Mouse (Mus musculus): ENCODE results near the gene Foxe3.
"Not testable (repeated sequence)": the region's sequence is repeated elsewhere in the genome, so short reads cannot be mapped to it uniquely, and the experiment has no call there.

The Foxe3 gene

GRCm38 (mm10) chr4:114925917-114926312, at the start of gene Foxe3:
Gene Foxe3, minus strand, starts transcription at chr4:114926013.
- no peak for DNase-seq (ENCODE audit: low read depth, low spot score)

- DNase-seq (ENCODE audit: low read depth, low spot score), result no peak
Measured at GRCm38 (mm10) chr4:114973229-114973740, 47.5 kb upstream of the Foxe3 start.

GRCm38 (mm10) chr4:114970736-114971135, 44.9 kb upstream of the Foxe3 start:
- no peak for DNase-seq (ENCODE audit: low read depth, low spot score)

- DNase-seq (ENCODE audit: low read depth, low spot score), result not testable (repeated sequence)
Measured at GRCm38 (mm10) chr4:114960881-114961280, 35.1 kb upstream of the Foxe3 start.

DNA sequence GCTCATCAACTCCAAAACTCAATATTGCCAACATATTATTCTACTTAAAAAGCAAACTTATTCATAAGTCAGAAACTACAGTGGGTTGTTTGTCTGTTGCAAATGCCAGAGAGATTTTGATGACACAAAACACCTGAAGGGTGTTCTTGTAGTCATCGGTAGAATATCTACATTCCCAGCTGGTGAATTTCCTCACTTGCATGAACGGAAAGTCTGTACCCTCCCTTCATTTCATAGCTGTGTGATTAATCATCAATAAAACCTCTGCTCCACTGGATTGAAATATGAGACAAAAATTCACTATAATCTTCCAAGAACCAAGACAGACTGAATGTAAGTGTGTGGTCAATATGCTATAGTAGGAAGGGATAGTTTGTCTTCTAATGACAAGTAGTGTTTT, 33.7 kb upstream of the Foxe3 start:
- no peak for DNase-seq (ENCODE audit: low read depth, low spot score)

DNA sequence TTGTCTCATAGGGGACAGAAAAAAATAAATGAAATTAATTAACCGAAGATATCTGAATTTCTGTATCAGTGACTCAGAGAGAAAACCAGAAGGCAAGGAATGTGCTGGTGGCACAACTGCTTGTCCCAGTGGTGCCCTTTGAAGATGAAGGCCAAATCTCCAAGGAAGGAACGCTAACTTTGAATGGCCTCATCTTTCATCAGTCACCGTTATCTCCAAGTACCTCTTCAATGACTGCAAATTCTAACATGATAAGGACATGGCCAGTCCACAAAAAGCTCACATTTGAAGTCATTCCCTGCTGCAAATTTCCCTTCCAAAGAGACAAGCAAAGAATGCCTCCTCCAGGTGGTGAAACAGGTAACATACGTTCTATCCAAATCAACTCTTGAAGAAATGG, 33.0 kb upstream of the Foxe3 start:
- no peak for DNase-seq (ENCODE audit: low read depth, low spot score)

DNA sequence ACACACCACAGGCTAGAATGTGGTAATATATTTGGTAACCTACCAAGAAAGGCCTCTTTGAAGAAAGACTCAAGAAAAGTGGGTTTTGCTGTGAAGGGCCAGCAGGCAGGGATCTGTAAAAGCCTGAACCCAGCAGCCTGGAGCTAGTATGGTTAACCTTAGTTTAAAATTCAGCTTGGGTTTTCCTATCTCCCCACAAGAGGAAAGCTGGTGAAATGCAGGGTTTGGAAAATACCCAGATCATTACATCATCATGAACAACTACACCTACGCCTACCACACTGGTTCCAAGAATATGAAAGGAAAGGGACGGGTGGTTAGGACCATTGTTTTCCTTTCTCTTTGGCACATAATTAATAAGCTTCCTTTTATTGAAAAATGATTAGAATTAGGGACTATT, 32.4 kb upstream of the Foxe3 start:
- no peak for DNase-seq (ENCODE audit: low read depth, low spot score)

DNA sequence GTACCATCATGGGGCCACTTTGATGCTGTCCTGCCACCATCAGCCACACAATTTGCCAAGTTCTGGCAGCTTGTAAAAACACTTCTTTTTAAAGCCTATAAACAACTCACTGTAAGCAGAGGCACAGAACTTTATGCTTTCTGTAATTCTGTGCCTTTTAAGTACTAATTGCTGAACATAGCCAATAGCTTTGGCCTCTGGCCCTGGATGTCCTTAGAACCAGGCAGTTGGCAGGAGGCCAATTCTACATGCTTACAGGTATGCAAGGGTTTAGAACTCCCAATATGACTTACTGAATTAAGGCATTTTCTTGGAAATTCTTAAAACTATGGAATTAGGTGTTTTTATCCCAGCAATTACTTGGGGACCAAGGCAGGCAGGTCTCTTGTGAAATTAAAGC, 31.6 kb upstream of the Foxe3 start:
- no peak for DNase-seq (ENCODE audit: low read depth, low spot score)

GRCm38 (mm10) chr4:114953172-114953571, 27.4 kb upstream of the Foxe3 start:
- no peak for DNase-seq (ENCODE audit: low read depth, low spot score)

DNA sequence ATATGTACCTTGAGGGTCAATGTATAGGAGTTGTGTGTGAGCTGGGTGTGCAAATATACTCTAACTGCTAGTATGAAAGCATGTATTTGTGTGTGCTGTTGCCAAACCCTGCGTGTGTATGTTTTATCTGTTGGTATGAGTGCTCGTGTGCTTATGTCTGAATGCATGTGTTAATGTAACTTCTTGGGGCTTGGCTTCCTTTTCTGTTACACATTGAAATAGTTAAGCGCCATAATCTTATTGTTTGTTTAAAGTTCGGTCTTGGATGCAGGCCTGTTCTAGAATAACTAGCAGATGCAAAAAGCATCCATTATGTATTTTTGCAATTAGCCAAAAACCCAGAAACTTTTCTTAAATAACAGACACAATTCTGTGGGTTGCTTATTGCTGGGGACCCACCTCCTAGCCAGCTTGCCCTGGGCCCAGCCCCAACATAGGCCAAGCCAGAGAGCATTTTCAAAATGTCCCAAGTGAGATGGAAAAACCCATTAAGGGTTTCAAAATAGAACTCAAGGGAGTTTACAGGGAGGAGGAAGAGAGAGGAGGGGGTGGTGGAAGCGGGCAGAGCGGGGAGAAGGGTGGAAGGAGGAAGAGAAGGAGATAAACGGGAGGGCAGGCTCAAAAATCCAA, 22.2 kb upstream of the Foxe3 start:
- no peak for DNase-seq (ENCODE audit: low read depth, low spot score)

DNA sequence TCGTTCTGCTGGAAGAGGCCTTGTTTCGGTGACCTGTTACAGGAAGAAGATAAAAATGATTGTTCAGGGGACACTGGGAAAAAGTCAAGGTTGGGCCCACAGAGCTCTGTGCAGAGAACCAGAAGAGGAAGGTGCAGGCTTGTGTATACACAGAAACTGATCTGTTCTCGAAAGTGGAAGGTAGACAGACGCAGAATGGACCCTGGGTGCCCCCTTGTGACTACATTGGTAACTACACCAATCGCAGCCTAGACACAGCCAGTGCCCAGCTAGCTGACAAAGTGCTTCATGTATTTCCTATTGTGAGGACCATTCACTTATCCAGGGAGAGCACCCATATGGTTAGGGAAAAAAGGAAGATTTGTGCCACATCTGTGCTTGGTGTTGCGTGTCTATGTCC, 21.6 kb upstream of the Foxe3 start:
- DNase-seq (ENCODE audit: low read depth, low spot score), result peak; percentile 46

GRCm38 (mm10) chr4:114946416-114946815, 20.6 kb upstream of the Foxe3 start:
- no peak for DNase-seq (ENCODE audit: low read depth, low spot score)

GRCm38 (mm10) chr4:114945021-114945420, 19.2 kb upstream of the Foxe3 start:
- no peak for DNase-seq (ENCODE audit: low read depth, low spot score)

GRCm38 (mm10) chr4:114942583-114942982, 16.8 kb upstream of the Foxe3 start:
- no peak for DNase-seq (ENCODE audit: low read depth, low spot score)

- no peak for DNase-seq (ENCODE audit: low read depth, low spot score)
Measured at GRCm38 (mm10) chr4:114942112-114942511, 16.3 kb upstream of the Foxe3 start.

DNA sequence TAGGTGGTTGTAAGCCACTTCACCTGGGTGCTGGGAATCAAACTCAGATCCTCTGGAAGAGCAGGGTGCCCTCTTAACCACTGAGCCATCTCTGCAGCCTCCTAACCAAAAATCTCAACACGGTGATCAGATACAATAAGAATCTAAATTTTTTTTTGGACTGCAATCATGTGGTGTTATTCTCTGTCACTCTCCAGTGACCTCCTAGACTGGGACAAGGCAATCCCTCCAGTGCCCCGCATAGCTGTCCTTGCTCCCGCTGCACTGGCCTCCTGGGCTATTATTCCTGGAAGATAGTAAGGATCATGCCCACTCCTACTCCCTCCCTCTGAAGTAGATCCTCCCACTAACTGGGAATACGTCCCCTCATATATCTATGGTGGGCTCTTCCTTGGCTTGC, 15.5 kb upstream of the Foxe3 start:
- no peak for DNase-seq (ENCODE audit: low read depth, low spot score)

DNA sequence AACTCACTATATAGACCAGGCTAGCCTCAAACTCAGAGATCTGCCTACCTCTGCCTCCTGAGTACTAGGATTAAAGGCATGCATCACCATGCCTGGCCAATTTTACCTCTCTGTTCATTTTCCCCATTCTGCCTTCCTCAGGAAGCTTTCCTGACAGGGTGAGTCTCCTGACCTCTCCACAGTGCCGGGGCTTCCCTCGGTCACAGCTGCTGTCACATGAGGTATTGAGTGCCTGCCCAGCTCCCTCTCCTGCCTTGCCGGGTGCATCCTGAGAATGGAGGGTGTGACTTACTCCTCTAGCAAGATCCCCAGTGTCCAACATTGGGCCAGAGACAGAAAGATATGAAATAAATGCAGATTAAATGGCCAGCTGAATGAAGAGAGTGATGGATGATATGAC, 12.4 kb upstream of the Foxe3 start:
- DNase-seq (ENCODE audit: low read depth, low spot score), result no peak

DNA sequence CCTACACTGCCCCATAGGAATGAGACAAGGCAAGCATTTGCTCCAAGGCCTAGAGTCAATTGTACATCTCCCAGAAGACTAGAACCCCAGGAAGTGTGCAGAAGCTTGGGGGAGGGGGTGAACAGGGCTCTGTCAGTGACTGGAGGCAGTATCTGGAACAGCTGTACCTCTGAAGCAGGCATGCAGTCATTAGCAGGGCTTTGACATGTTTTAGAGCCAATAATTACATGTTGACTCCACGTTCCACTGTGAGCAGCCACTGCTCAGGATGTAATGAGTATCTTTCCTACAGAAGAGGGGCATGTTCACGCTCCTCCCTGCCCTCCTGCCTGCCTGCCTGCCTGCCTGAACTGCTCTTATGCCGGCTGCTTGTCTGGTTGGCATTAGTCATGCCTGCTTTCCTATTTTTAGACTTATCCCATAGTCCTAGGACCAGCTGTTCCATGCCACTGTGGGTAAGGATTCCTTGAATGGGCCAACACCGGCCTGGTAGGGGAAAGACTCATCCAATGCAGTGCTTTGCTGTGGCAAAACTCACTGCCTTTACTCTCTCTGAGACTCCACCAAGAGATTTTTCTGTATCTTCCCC, 11.7 kb upstream of the Foxe3 start:
- no peak for DNase-seq (ENCODE audit: low read depth, low spot score)

GRCm38 (mm10) chr4:114934188-114934587, 8.4 kb upstream of the Foxe3 start:
- no peak for DNase-seq (ENCODE audit: low read depth, low spot score)

GRCm38 (mm10) chr4:114932747-114933146, 6.9 kb upstream of the Foxe3 start:
- DNase-seq (ENCODE audit: low read depth, low spot score), result no peak

DNA sequence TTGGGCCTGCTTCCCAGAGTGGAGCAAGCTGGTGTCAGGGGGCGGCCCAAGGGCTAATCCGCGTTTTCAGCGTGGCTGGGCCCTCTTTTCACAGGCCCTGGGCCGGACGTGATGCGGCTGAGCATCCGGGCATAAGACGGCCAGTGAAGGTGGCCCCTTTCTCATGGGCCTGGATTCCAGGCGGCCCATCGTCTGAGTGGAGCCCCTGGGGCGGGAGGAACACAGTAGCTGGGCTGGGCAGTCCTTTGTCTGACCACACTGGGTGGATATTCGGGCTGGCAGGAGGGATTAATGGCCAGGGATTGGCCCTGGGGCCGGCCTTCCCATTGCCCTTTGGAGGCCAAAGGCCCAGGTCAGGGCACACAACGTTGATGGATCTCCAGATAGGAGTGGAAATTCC, 3.3 kb upstream of the Foxe3 start:
- no peak for DNase-seq (ENCODE audit: low read depth, low spot score)

GRCm38 (mm10) chr4:114924971-114925916, 569 bp downstream of the Foxe3 start:
- DNase-seq (ENCODE audit: low read depth, low spot score), result peak; percentile 55

Measured in R1 (cell line).